Mouse (Mus musculus) spleen, adult 18-20 months (tissue): ENCODE results near the gene Ypel3.

Experiments
- DNase-seq, 2 experiments: peaks; one replicate each; pipeline ENCODE4 v3.0.0; 2022; ENCODE audit warnings: mixed read lengths in 2 of 2

Ypel3 gene

GRCm38 (mm10) chr7:126794271-126794605 is 17.5 kb downstream of the Ypel3 start:
- no peak for DNase-seq

- DNase-seq = no peak
Measured at GRCm38 (mm10) chr7:126795387-126796317, 18.9 kb downstream of the Ypel3 start.

- DNase-seq = no peak
Measured at GRCm38 (mm10) chr7:126796350-126796932, 19.7 kb downstream of the Ypel3 start.

GRCm38 (mm10) chr7:126797411-126798126 is 20.8 kb downstream of the Ypel3 start, which contains the start of gene Fam57b:
TSS of gene Fam57b (plus strand) at chr7:126797668.
- no peak for DNase-seq

- no peak for DNase-seq
Measured at GRCm38 (mm10) chr7:126798127-126799049, 21.6 kb downstream of the Ypel3 start.

GRCm38 (mm10) chr7:126799050-126799467 is 22.3 kb downstream of the Ypel3 start:
- peak; percentile 92 to 98 for DNase-seq

- peak in 1 of 2 experiments; percentile 66 for DNase-seq
Measured at GRCm38 (mm10) chr7:126799468-126800268, 22.9 kb downstream of the Ypel3 start.

GRCm38 (mm10) chr7:126800269-126801056 is 23.7 kb downstream of the Ypel3 start:
- no peak for DNase-seq

- DNase-seq = no peak
Measured at GRCm38 (mm10) chr7:126801057-126801422, 24.3 kb downstream of the Ypel3 start.

GRCm38 (mm10) chr7:126802134-126802889 is 25.6 kb downstream of the Ypel3 start:
- DNase-seq = no peak

GRCm38 (mm10) chr7:126803181-126803580 is 26.4 kb downstream of the Ypel3 start:
- no peak for DNase-seq

- DNase-seq = no peak
Measured at GRCm38 (mm10) chr7:126803751-126804150, 27.0 kb downstream of the Ypel3 start.

GRCm38 (mm10) chr7:126806956-126807355 is 30.2 kb downstream of the Ypel3 start:
- DNase-seq = no peak

GRCm38 (mm10) chr7:126807405-126807804 is 30.6 kb downstream of the Ypel3 start:
- DNase-seq = no peak

GRCm38 (mm10) chr7:126808703-126809455 is 32.1 kb downstream of the Ypel3 start:
- DNase-seq = peak; percentile 34 to 51

GRCm38 (mm10) chr7:126809723-126810369 is 33.1 kb downstream of the Ypel3 start:
- no peak for DNase-seq

- DNase-seq = no peak
Measured at GRCm38 (mm10) chr7:126815726-126816222, 39.0 kb downstream of the Ypel3 start.

- DNase-seq = no peak
Measured at GRCm38 (mm10) chr7:126816494-126816893, 39.7 kb downstream of the Ypel3 start.
